Mouse (Mus musculus): ENCODE measurements around the gene Bmpr1b. TPM values are rescaled to one million over a fixed set of nuclear protein-coding genes. Genes with fewer than 3 reads are reported as not detected.

Gene Bmpr1b
- total RNA-seq, 2 experiments from 2014 or later, result 14.2 to 14.5 TPM

DNA sequence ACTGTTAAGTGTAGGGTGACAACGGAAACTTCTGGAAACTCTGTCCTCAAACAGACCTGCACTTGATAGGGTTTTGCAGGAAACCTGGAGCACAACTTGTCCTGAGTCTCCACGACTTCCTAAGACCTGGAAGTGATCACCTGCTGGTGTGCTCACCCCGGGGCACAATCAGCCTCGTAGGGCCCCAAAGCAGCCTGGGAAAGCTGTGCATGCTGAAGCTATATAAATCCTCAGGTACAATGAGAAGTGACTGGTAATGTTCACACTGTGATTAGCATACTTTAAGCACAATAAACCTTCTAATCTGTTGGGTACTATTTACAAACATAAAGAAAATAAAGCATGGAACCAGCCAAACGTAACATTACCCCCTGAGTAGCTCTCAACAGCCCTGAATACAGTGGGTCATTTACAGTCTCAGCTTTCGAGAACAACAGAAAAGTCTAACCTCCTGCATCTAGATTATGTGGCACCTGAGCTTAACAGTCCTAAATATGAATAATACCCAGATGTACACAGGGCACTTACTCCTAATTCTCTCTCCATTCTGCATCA, 54.4 kb downstream of the Bmpr1b start:
- DNase-seq (ENCODE audit: low spot score in 2 of 2), result no peak

DNA sequence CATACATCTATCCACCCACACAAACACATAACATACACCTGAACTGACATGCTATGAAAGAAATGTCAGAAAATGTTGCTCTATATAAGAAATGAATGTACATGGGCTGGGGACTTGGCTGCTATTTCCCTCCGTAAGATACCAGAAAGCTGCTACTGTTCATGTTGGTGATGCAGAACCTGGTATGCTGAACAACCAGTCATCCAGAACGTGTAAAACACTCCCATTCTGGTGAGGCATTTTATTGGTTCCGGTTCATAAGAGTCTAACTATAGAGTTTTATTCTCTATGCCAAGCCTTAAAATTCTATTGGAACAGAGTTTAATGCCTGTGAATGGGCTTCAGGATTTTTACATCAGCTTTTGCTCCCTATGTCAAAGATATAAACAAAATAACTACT, 55.0 kb downstream of the Bmpr1b start:
- DNase-seq (ENCODE audit: low spot score in 2 of 2), result no peak

GRCm38 (mm10) chr3:142113208-142113607, 56.0 kb downstream of the Bmpr1b start:
- no peak for DNase-seq (ENCODE audit: low spot score in 2 of 2)

GRCm38 (mm10) chr3:142106227-142106626, 63.0 kb downstream of the Bmpr1b start:
- DNase-seq (ENCODE audit: low spot score in 2 of 2), result peak in 1 of 2 experiments; percentile 3

DNA sequence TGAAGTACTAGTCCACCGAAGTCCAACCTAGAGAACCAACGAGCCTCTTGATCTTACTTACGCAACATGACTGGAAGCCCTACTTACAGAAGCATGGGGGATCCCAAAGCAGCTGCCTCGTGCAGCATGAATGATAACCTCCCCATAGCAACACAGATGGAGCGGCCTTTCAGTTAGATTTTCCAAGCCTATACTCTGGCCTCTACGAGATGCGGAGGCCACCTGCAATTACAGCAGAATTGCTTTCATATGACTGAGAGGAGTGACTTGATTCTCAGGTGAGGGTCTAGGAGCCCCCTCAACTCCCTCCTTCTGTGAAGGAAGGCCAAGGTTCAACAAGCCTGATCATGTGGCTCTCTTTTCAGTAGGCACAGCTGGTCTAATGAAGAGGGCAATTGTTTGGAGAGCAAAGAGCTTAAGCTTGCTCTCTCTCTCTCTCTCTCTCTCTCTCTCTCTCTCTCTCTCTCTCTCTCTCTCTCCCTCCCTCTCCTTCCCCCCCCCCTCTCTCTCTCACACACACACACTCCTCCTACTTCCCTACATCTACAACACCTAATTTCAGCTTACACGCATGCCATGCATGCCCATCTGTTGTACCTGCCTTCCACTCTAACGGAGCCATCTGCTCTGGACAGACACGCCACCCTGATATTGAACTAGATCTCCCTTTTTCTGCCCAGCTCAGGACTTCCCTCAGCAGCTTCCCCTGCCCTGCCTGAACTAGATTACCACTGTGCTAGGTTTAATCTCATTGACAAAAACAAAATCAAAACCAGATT, 65.0 kb downstream of the Bmpr1b start:
- no peak for DNase-seq (ENCODE audit: low spot score in 2 of 2)

DNA sequence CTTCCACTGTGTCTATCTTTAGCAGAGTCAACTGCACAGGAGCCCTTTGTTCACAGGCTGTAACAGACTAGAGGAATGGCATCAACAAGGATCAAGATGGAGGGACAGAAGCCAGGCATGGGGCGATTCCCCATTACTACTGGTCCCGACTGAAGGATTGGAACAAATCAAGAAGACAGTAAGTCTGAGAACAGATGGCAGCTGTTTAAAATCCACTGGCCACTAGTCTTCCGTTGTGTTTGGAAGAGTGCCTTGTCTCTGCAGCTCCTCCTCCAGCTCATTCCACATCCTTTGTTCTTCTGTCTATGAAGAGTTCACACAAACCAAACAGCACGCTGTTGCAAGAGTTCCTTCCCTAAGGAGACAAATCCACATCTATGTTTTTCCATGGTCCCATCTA, 65.6 kb downstream of the Bmpr1b start:
- DNase-seq (ENCODE audit: low spot score in 2 of 2), result no peak

- no peak for DNase-seq (ENCODE audit: low spot score in 2 of 2)
These were observed 70.1 kb downstream of the Bmpr1b start for GRCm38 (mm10) chr3:142099151-142099550.

DNA sequence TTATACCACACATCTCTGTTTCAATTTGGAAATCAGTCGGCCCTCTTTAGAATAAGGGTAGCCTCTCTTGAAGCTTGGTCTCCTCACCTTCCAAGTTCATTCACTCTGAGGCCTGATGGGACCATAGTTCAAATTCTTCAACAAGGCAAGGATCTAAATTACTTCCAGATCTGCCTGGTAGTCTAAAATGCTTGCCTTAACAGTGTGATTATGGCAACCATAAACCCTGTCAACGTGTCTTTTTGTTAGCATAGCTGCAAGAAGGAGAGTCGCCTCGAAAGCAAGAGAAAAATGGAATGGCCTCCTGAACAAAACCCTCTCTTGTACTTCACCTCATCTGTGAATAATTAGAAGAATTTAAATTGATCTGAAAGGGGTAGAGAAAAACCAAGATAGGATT, 75.2 kb downstream of the Bmpr1b start:
- DNase-seq (ENCODE audit: low spot score in 2 of 2), result no peak

DNA sequence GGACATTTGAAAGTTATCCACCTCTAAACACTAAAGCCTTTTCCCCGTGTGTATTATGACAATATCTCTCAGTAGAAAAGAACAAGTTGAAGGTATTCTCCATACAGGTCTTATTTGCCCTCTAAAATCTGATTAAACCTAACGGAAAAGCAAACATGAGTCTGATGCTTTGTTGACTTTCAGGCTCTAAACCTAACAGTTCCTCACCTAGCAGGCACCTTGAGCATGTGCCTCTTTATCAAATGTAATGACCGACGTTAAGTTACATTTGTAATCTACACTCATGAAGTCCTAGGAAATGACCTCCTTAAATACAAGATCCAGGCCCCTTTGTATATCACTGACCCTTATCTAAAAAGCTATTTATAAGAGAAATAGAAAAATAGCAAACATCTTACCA, 79.5 kb downstream of the Bmpr1b start:
- DNase-seq (ENCODE audit: low spot score in 2 of 2), result no peak

GRCm38 (mm10) chr3:142085938-142086337, 83.3 kb downstream of the Bmpr1b start:
- no peak for DNase-seq (ENCODE audit: low spot score in 2 of 2)

GRCm38 (mm10) chr3:142084091-142084490, 85.1 kb downstream of the Bmpr1b start:
- no peak for DNase-seq (ENCODE audit: low spot score in 2 of 2)

DNA sequence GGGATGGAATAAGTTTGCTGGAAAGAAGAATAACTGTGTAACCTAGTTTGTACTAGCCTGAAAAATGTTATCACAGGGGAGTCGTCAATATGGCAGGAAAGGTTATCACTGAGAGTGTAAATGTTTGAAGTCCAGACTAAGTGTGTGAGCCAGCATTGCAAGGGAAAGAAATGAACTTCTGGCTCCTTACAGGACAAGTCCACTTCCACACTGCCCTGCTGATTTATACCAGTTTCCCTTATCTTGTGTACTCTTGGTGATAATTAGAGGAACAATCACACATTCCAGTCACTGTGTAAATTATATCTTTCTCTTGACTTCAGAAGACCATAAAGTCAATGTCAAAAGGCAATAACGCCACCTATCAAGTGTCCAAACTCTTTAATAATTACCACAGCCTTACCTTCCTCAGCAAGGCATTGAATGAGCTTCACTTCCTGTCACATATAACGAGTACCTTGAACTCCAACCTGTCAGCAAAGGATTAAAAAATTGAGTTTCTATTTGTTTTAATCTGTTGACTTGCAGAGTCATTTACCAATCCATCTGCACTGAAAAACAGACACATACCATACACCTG, 91.4 kb downstream of the Bmpr1b start:
- no peak for DNase-seq (ENCODE audit: low spot score in 2 of 2)

DNA sequence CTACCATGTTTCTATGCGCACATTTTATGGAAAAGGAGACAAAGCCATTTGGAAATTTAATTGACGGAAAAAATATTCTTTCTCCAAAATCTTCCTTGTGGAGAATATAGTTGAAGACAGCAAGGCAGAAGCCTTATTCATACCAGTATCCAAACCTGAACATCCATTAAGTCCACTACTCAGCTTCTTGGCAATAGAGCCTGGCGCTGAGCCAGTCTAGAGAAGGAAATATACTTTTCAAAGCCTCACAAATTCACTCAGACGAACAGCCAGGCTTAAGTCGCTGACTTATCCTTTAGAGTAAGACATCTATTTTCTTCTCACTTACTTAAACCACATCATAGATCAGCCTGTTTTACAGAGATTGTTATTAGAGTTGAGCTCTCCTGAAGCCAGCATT, 97.6 kb downstream of the Bmpr1b start:
- no peak for DNase-seq (ENCODE audit: low spot score in 2 of 2)

- no peak for DNase-seq (ENCODE audit: low spot score in 2 of 2)
These were observed 102.4 kb downstream of the Bmpr1b start for GRCm38 (mm10) chr3:142066792-142067346.

GRCm38 (mm10) chr3:142065111-142065510, 104.1 kb downstream of the Bmpr1b start:
- DNase-seq (ENCODE audit: low spot score in 2 of 2), result no peak

DNA sequence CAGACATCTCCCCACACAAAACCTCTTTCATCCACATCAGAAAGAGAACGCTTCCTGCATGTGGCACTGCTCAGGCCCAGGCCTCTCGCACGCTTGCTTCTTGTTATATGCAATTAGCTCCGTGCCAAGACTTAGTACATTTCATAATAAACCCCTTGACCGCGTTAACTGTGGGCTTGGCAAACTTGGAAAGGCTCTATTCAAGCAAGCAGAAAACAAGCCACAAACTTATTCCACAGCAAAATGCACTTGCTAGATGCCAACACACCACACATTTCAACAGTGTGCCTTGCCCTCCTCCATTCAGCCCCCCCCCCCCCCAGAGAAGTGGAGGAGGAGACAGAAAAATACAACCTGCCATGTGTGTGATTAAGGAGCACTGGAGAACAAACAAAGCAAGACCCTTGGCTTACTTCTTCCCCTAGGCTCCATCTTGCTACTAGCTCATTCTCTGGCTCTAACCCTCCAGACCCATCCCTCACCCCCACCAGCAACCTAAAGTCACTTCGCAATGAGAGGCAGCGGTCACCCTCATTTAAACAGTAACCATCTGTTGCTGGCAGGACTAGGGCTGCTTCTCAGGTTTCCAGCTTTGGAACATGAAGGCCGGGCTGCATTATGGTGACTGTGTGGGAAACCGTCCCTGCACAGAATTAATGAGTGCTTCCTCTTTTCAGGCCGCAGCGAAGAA, 105.5 kb downstream of the Bmpr1b start:
- peak in 1 of 2 experiments; percentile 47 for DNase-seq (ENCODE audit: low spot score in 2 of 2)

- no peak for DNase-seq (ENCODE audit: low spot score in 2 of 2)
These were observed 108.0 kb downstream of the Bmpr1b start for GRCm38 (mm10) chr3:142061267-142061666.

DNA sequence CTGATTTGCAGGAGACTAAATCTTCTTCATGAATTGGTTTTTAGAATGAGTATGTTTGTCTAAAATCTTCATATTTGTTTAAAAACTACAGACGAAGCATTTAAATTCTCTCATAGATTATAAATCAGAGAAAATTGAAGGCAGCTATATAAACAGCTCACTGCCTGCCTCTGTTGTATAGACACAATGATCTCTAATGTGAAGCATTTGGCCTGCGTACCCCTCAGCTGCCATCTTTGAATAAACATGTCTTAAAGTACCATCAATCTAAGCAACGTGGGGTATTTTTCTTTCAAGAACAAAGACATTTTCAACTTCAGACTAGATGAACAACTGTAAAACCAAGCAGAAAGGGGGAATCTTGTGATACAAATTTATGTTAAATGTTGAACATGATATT, 109.3 kb downstream of the Bmpr1b start:
- DNase-seq (ENCODE audit: low spot score in 2 of 2), result no peak

DNA sequence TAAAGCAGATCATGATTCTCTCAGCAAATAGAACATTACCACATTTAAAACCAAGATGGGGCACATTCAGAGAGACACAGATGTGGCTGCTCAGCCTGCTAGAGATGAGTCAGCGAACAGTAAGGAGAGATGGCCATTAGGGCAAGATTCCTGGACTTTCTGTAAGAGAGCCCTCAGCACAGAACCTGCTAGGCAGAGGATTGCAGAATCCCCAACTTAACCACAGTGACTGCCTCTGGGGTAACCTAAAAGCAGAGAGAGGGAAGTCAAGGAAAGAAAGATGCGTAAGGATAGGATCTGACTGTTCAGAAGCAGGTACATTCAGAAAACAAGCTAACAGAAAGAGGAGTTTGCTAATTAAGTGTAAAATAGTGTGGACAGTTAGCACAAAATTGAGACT, 118.5 kb downstream of the Bmpr1b start:
- no peak for DNase-seq (ENCODE audit: low spot score in 2 of 2)

- no peak for DNase-seq (ENCODE audit: low spot score in 2 of 2)
These were observed 119.6 kb downstream of the Bmpr1b start for GRCm38 (mm10) chr3:142049610-142050009.

DNA sequence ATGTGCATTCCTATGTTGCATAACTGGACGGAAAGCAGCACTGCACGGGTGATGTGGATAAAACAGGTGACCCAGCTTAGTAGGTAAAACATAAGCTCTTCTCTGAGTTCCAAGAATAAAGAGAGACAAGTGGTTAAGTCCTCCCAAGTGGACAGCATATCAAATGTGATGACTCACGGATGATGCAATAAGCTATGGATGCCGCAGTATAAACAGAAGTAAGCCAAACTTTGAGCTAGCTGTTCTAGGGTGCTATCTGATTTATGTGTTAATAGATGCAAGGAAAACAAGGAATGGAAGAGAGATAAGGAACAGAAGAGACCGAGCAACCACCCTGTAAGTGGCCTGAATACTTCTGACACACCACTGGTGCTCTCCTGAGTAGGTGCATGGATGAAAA, 120.1 kb downstream of the Bmpr1b start:
- DNase-seq (ENCODE audit: low spot score in 2 of 2), result no peak

- no peak for DNase-seq (ENCODE audit: low spot score in 2 of 2)
These were observed 120.7 kb downstream of the Bmpr1b start for GRCm38 (mm10) chr3:142048493-142048892.

All from layer of hippocampus, postnatal 14 days (tissue).